Mouse (Mus musculus) bone marrow, adult 2 months (tissue): Measurements from ENCODE around the gene Cacng2.

ENCODE experiments used
- CTCF ChIP-seq: fragments of 200-500 bp; IDR thresholded peaks from 2 replicates; pipeline ENCODE4 v1.5.1; 2011; ENCODE audit warnings: low read length, control low read depth; ENCODE audit not compliant: control insufficient read depth, insufficient read depth
- POLR2A ChIP-seq: fragments of 200-500 bp; IDR thresholded peaks from 2 replicates; pipeline ENCODE4 v1.6.1; 2011; ENCODE audit warnings: low read depth, mild to moderate bottlenecking, control low read depth, low read length, borderline replicate concordance; ENCODE audit not compliant: control insufficient read depth

- TF ChIP-seq CTCF (no peak), POLR2A (no peak)
Observed at GRCm38 (mm10) chr15:78117731-78118130, 2.1 kb downstream of the Cacng2 start.
